Mouse (Mus musculus) limb, embryonic 14.5 days (tissue): ENCODE results near the gene Olfr69. TPM values are rescaled to one million over a fixed set of nuclear protein-coding genes. Genes with fewer than 3 reads are reported as not detected.
"Not testable (repeated sequence)": the region's sequence is repeated elsewhere in the genome, so short reads cannot be mapped to it uniquely, and the experiment has no call there.

Experiments used
- ATAC-seq: fragments of 200-750 bp; cut with Nextera tagmentation; 2 replicates; pipeline ENCODE4 v1.8.0; 2017; ENCODE audit warnings: low read depth, moderate number of reproducible peaks, moderate TSS enrichment; ENCODE audit not compliant: low FRiP score
- DNase-seq: peaks from one replicate; pipeline ENCODE4 v3.0.0-alpha.2; 2015; ENCODE audit warnings: low spot score
- H3K27ac ChIP-seq: fragments of 300-500 bp; sonication (generic); replicated peaks from 2 replicates; pipeline ENCODE4 v1.5.1; 2014; ENCODE audit warnings: low read depth, mild to moderate bottlenecking, low read length, moderate library complexity, mixed read lengths
- H3K27me3 ChIP-seq: fragments of 300-500 bp; sonication (generic); 2 replicates; pipeline ENCODE4 v1.6.1; 2014; ENCODE audit warnings: low read length, mixed read lengths; ENCODE audit not compliant: control insufficient read depth, insufficient read depth
- H3K36me3 ChIP-seq: fragments of 300-500 bp; sonication (generic); 2 replicates; pipeline ENCODE4 v1.6.1; 2014; ENCODE audit warnings: mild to moderate bottlenecking, low read length, moderate library complexity, mixed read lengths; ENCODE audit not compliant: control insufficient read depth, insufficient read depth
- H3K4me1 ChIP-seq: fragments of 300-500 bp; sonication (generic); 2 replicates; pipeline ENCODE4 v1.6.1; 2014; ENCODE audit warnings: antibody characterized with exemption, low read length, mixed read lengths; ENCODE audit not compliant: control insufficient read depth, insufficient read depth
- H3K4me2 ChIP-seq: fragments of 300-500 bp; sonication (generic); replicated peaks from 2 replicates; pipeline ENCODE4 v1.6.1; 2014; ENCODE audit warnings: low read depth, mild to moderate bottlenecking, low read length, moderate library complexity; ENCODE audit not compliant: severe bottlenecking
- H3K4me3 ChIP-seq: fragments of 300-500 bp; sonication (generic); replicated peaks from 2 replicates; pipeline ENCODE4 v1.5.1; 2014; ENCODE audit warnings: low read length
- H3K9ac ChIP-seq: fragments of 300-500 bp; sonication (generic); 2 replicates; pipeline ENCODE4 v1.6.1; 2014; ENCODE audit warnings: mild to moderate bottlenecking, low read depth, low read length, moderate library complexity; ENCODE audit not compliant: severe bottlenecking
- H3K9me3 ChIP-seq: fragments of 300-500 bp; sonication (generic); 2 replicates; pipeline ENCODE4 v1.6.1; 2016; ENCODE audit warnings: low read length; ENCODE audit not compliant: control insufficient read depth
- POLR2A ChIP-seq: fragments of 200-500 bp; IDR thresholded peaks from 2 replicates; pipeline ENCODE4 v1.8.0; 2012; ENCODE audit warnings: inconsistent platforms, mild to moderate bottlenecking, moderate library complexity, borderline replicate concordance; ENCODE audit not compliant: insufficient read depth, insufficient read length; ENCODE audit errors: extremely low read depth
- WGBS: fragments of 180-500 bp; shearing (Covaris S2); extraction: QIAGEN DNeasy Blood & Tissue Kit; methylation state at CpG from one replicate; pipeline ENCODE4 v1.1.7; 2014; 5-methylcytosine and 5-hydroxymethylcytosine counted together
- polyA plus RNA-seq, 2 experiments: library from polyadenylated mRNA; depleted of rRNA in 1 of 2; stranded (reverse) in 1 of 2; unstranded in 1 of 2; fragments of >200 nt; fragmentation: Nextera tagmentation in 1 of 2; extraction: Ambion mirVana in 1 of 2; gene quantifications; 2 replicates each; pipeline versions ENCODE4 v1.2.1 to v1.2.3; 2012 to 2014

Olfr69 gene
- polyA plus RNA-seq, 2 experiments = not detected

- Histone ChIP-seq H3K27ac (no peak overlapping the region), H3K27me3 (no peaks in the 10 kb centered on the region), H3K4me3 (no peak overlapping the region), H3K9ac (no peak overlapping the region), H3K4me1 (no peaks in the 10 kb centered on the region), H3K36me3 (no peaks in the 10 kb centered on the region), H3K9me3 (no peaks in the 10 kb centered on the region), H3K4me2 (no peak overlapping the region)
- peak; percentile 33 for DNase-seq
- no peak for ATAC-seq
- no peak for TF ChIP-seq POLR2A
- WGBS = 69% methylated on average over 1 of the region's 1 CpGs
Measured at GRCm38 (mm10) chr7:103806856-103807255, 35.5 kb upstream of the Olfr69 start.

GRCm38 (mm10) chr7:103792669-103793388 lies 21.4 kb upstream of the Olfr69 start:
- Histone ChIP-seq H3K9ac (no peak overlapping the region), H3K36me3 (no peaks in the 10 kb centered on the region), H3K4me2 (no peak overlapping the region), H3K27ac (no peak overlapping the region), H3K27me3 (no peaks in the 10 kb centered on the region), H3K4me1 (no peaks in the 10 kb centered on the region), H3K9me3 (no peaks in the 10 kb centered on the region), H3K4me3 (no peak overlapping the region)
- TF ChIP-seq POLR2A = no peak
- DNase-seq (no peak), ATAC-seq (no peak)
- WGBS = 28% methylated on average over 4 of the region's 4 CpGs

- no peaks in the 10 kb centered on the region for H3K36me3 ChIP-seq
- H3K27me3 ChIP-seq = no peaks in the 10 kb centered on the region
- H3K27ac ChIP-seq = no peak within 1 kb of the TSS
- H3K4me2 ChIP-seq = no peak within 1 kb of the TSS
- no peaks in the 10 kb centered on the region for H3K4me1 ChIP-seq
- no peak for TF ChIP-seq POLR2A
- WGBS = 69% methylated on average over 3 of the region's 3 CpGs
- H3K4me3 ChIP-seq = no peak within 1 kb of the TSS
- H3K9ac ChIP-seq = no peak within 1 kb of the TSS
- DNase-seq (no peak), ATAC-seq (no peak)
- no peaks in the 10 kb centered on the region for H3K9me3 ChIP-seq
Measured at GRCm38 (mm10) chr7:103791721-103792120, 20.3 kb upstream of the Olfr69 start, which contains the start of gene Olfr67. Gene Olfr67, minus strand, starts transcription at chr7:103791821.

GRCm38 (mm10) chr7:103779598-103779997 lies 8.2 kb upstream of the Olfr69 start, which contains the start of gene Olfr68:
Gene Olfr68, minus strand, starts transcription at chr7:103779698.
- Histone ChIP-seq H3K27ac (no peak within 1 kb of the TSS), H3K9ac (no peak within 1 kb of the TSS), H3K36me3 (no peaks in the 10 kb centered on the region), H3K9me3 (no peaks in the 10 kb centered on the region), H3K4me2 (no peak within 1 kb of the TSS), H3K4me1 (no peaks in the 10 kb centered on the region), H3K4me3 (no peak within 1 kb of the TSS), H3K27me3 (no peaks in the 10 kb centered on the region)
- ATAC-seq (no peak), DNase-seq (no peak)
- no peak for TF ChIP-seq POLR2A
- WGBS = 74% methylated on average over 3 of the region's 3 CpGs

GRCm38 (mm10) chr7:103777652-103778051 lies 6.3 kb upstream of the Olfr69 start:
- not testable (repeated sequence) for ATAC-seq, H3K27me3 ChIP-seq, H3K36me3 ChIP-seq, H3K4me2 ChIP-seq, DNase-seq, H3K9me3 ChIP-seq, H3K4me1 ChIP-seq, H3K27ac ChIP-seq, H3K4me3 ChIP-seq, H3K9ac ChIP-seq
- 86% methylated on average over 4 of the region's 4 CpGs for WGBS

GRCm38 (mm10) chr7:103767687-103768086 lies 3.7 kb downstream of the Olfr69 start:
- H3K4me2 ChIP-seq, H3K27me3 ChIP-seq, H3K27ac ChIP-seq, H3K9ac ChIP-seq, H3K4me3 ChIP-seq, H3K36me3 ChIP-seq, H3K9me3 ChIP-seq, H3K4me1 ChIP-seq, DNase-seq, ATAC-seq: not testable (repeated sequence)
- 96% methylated on average over 5 of the region's 6 CpGs for WGBS

GRCm38 (mm10) chr7:103762212-103762611 lies 9.2 kb downstream of the Olfr69 start:
- 89% methylated on average over 6 of the region's 6 CpGs for WGBS
- not testable (repeated sequence) for DNase-seq, H3K27ac ChIP-seq, H3K4me2 ChIP-seq, H3K9ac ChIP-seq, H3K9me3 ChIP-seq, H3K36me3 ChIP-seq, H3K4me1 ChIP-seq, H3K4me3 ChIP-seq, H3K27me3 ChIP-seq, ATAC-seq
